Mouse (Mus musculus) layer of hippocampus, adult 11-12 months (tissue): ENCODE measurements around the gene Calhm3.

ENCODE experiments used
- DNase-seq: peaks from one replicate; pipeline ENCODE4 v3.0.0; 2022; ENCODE audit warnings: low spot score

Calhm3 gene

GRCm38 (mm10) chr19:47157664-47158063, at the start of gene Calhm3:
Gene Calhm3, minus strand, starts transcription at chr19:47157764.
- no peak for DNase-seq

DNA sequence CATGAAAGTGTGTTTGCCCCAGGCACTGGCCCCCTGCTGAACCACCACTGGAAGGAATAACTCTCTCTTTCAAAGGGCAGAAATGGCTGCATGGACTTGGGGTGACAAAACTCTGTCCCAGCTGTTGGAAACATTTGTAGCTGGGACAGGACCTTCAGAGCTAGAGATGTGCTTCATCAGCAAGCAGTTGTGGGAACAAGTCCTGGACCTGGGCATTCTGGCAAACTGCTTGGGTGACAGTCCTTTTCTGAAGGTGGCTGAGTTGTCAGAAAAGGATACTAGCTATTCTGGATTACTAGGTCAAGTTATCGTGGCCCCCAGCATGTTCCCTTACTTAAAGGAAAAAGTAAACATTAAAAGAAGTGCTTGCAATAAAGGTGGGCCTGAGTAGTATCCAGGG, 48.6 kb upstream of the Calhm3 start:
- DNase-seq: no peak

DNA sequence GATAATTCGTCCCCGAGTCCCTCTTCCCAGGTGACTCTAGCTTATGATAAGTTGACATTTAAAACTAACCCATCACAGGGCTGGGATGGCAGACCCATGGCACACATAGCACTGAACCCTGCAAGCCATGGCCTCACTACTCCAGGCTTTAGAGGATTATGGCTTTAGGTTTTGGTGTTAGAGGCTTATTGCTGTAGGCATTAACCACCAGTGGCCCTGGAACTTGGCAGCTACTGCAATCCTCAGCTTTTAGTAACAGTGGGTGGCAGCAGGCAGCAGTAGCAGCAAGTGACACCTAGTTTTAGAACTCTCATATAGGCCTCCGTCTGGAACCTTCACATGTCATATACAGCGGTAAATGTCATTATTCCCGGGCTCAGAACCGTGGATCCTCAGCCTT, 47.1 kb upstream of the Calhm3 start:
- DNase-seq: no peak

DNA sequence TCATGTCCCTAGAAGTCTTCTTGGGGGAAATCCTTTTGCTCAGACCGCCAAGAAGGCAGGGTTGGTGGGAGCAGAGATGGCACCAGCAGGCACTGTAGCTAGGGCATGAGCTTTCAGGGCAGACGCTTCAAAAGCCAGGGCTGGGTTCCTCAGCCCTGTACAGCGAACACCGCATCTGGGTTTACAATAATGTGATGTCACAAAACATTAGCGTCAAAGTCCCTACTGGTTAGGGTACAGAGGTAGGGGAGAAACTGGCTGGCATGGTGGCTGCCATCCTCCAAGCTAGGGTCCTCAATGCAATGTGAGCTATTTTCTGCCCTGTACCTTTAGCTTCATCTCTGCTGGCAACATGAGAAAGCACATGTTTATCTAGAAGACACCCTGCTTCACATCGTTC, 45.5 kb upstream of the Calhm3 start:
- DNase-seq: no peak

- no peak for DNase-seq
Observed at GRCm38 (mm10) chr19:47202429-47202828, 44.9 kb upstream of the Calhm3 start.

- no peak for DNase-seq
Observed at GRCm38 (mm10) chr19:47201972-47202371, 44.4 kb upstream of the Calhm3 start.

- no peak for DNase-seq
Observed at GRCm38 (mm10) chr19:47198671-47199350, 41.2 kb upstream of the Calhm3 start.

DNA sequence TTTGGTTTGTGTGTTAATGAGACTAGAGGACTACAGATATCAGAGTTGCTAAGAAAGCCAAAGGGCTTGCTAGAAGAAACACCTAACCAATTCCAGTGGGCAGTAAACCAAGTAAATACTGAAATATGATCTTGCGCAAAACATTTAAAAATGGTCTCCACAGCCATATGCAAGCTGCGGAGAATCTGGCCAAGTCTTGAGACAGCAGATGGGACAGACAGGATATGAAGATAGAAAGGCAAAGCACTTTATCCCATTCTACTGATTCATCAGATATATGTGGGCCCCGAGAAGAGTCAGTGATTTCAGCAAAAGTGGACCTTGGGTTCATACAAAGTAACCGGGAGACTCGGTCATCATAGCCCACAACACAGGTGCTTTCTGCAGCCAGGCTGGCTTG, 34.6 kb upstream of the Calhm3 start:
- DNase-seq: no peak

- no peak for DNase-seq
Observed at GRCm38 (mm10) chr19:47188515-47189128, 31.1 kb upstream of the Calhm3 start.

GRCm38 (mm10) chr19:47186514-47187275, 29.1 kb upstream of the Calhm3 start:
- no peak for DNase-seq

DNA sequence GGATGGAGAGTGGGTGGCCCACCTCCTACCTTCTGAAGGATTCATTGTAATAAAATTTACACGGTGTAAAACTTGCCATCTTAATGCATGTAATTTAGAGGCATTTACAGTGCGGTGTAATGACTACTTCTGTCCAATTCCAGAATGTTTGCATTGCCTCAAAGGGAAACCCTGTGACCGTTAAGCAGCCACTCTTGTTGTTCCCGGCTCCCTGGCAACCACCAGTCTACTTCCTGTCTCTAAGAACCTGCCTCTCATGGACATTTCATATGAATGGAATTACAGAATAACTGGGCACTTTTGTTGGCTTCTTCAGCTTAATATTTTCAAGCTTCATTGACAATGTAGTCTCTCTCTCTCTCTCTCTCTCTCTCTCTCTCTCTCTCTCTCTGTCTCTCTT, 27.2 kb upstream of the Calhm3 start:
- no peak for DNase-seq

- no peak for DNase-seq
Observed at GRCm38 (mm10) chr19:47184221-47184620, 26.7 kb upstream of the Calhm3 start.

- no peak for DNase-seq
Observed at GRCm38 (mm10) chr19:47180011-47180410, 22.4 kb upstream of the Calhm3 start.

GRCm38 (mm10) chr19:47179272-47179809, 21.8 kb upstream of the Calhm3 start:
- peak; percentile 48 for DNase-seq

DNA sequence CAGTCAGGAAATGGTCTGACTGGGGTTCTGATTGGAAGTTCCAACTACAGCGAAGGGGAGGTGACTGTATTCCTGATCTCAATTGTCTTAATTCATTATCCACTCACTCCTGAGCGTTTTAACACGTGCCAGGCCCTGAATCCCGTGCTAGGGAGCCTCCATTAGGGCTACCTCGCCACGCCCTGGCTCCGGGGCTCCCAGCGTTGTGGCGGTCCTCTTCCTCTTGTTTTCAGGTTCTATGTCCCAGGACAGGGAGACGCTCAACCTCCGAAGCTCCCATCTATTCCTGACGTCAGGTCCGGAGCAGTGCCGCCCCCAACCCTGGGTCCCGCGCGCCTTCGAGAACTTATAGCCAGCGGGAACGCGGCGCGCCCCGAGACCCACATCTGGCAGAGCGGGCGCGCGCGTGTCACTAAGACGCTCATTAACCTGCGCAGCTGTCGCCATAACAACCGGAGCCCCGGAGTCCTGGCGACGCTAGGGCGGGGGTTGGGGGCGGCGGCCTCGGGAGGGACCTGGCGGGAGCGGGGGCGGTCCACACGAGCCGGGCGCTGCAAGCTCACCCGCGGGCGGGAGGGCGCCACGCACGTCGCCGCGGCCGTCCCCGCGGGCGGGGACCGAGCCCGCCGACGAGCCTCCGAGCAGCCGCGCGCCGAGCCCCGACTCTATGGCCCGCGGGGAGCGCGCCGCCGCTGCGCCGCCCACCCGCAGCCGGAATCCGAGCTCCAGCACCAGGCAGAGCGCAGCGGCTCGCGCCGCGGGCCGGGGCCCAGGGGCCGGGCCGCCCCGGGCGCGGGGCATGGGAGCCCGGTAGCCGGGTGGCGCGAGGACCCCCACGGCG, 21.1 kb upstream of the Calhm3 start, which contains the start of gene Neurl1a:
TSS of gene Neurl1a (plus strand) at position 390 of the 841 bp plus-strand sequence.
- DNase-seq: peak; percentile 61

- no peak for DNase-seq
Observed at GRCm38 (mm10) chr19:47178001-47178400, 20.4 kb upstream of the Calhm3 start.

DNA sequence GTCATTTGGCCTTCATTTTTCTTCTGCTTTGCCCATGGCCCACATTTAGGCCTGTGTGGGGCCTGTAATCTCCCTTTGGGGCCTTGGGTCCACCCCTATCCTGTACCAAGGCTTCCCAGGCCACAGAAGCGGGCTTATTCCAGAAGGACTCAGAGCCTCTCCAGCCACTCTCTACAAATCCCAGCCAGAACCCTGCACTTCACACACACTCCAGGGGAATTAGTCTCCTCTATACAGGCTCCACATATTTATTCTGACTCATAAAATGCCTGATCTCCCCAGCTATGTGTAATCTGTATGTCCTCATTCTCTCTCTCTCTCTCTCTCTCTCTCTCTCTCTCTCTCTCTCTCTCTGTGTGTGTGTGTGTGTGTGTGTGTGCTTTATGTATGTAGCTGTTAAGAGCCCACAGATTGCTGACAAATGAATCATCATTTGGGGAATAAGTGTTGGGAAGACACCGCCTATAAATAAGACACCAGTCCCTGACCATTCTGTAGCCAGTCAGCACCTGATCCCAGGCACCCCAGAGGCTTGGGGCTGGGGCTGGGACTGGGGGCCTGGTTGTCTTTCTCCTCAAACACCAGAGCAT, 19.4 kb upstream of the Calhm3 start:
- no peak for DNase-seq

GRCm38 (mm10) chr19:47175472-47175871, 17.9 kb upstream of the Calhm3 start:
- no peak for DNase-seq

DNA sequence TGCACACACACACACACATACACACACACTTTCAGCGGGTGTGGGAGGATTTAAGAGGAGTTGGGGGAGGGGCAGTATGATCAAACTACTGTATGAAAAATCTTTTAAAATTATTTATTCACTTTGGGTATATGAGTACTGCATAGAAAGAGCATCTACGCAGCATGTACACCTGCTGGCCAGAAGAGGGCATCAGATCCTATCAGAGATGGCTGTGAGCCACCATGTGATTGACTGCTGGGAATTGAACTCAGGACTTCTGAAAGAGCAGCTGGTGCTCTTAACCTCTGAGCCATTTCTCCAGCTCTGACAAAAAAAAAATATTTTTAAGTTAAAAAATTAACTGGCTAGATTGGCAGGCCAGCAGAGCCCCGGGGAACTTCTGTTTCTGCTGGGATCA, 17.0 kb upstream of the Calhm3 start:
- DNase-seq: no peak

GRCm38 (mm10) chr19:47168793-47169412, 11.3 kb upstream of the Calhm3 start:
- peak; percentile 91 for DNase-seq

GRCm38 (mm10) chr19:47168223-47168622, 10.7 kb upstream of the Calhm3 start:
- DNase-seq: peak; percentile 39
